Mouse (Mus musculus): ENCODE data around the gene Ints11. TPM values are rescaled to one million over a fixed set of nuclear protein-coding genes. Genes with fewer than 3 reads are reported as not detected.

Gene Ints11
- polyA plus RNA-seq, 1 experiment from 2014 or later, result 67.1 TPM

GRCm38 (mm10) chr4:155854991-155855390, 14.4 kb upstream of the Ints11 start:
- WGBS, result 92% methylated on average over 12 of the region's 12 CpGs
- H3K9me3 ChIP-seq (ENCODE audit: control insufficient read depth, low read length), result no peaks in the 10 kb centered on the region
- no peak overlapping the region for H3K4me2 ChIP-seq (ENCODE audit: low read depth, low read length)
- no peaks in the 10 kb centered on the region for H3K27me3 ChIP-seq (replicated peaks; ENCODE audit: control insufficient read depth, insufficient read depth, low read length)
- ATAC-seq, result no peak
- H3K36me3 ChIP-seq (ENCODE audit: control insufficient read depth, insufficient read depth, low read length), result peaks cover 31% of the 10 kb centered on the region
- H3K4me1 ChIP-seq (ENCODE audit: control insufficient read depth, insufficient read depth, low read length), result peaks cover 5% of the 10 kb centered on the region; the same call in 1 of the 2 replicates
- no peak overlapping the region for H3K9ac ChIP-seq (ENCODE audit: low read depth, low read length)
- H3K27ac ChIP-seq (ENCODE audit: low read length), result no peak overlapping the region
- no peak overlapping the region for H3K4me3 ChIP-seq (ENCODE audit: low read length)

GRCm38 (mm10) chr4:155856071-155856470, 13.3 kb upstream of the Ints11 start:
- H3K27ac ChIP-seq (ENCODE audit: low read length), result no peak overlapping the region
- peaks cover 31% of the 10 kb centered on the region for H3K36me3 ChIP-seq (ENCODE audit: control insufficient read depth, insufficient read depth, low read length)
- H3K9ac ChIP-seq (ENCODE audit: low read depth, low read length), result no peak overlapping the region
- H3K9me3 ChIP-seq (ENCODE audit: control insufficient read depth, low read length), result no peaks in the 10 kb centered on the region
- H3K4me1 ChIP-seq (ENCODE audit: control insufficient read depth, insufficient read depth, low read length), result no peaks in the 10 kb centered on the region
- no peaks in the 10 kb centered on the region for H3K27me3 ChIP-seq (replicated peaks; ENCODE audit: control insufficient read depth, insufficient read depth, low read length)
- WGBS, result 91% methylated on average over 12 of the region's 12 CpGs
- no peak overlapping the region for H3K4me3 ChIP-seq (ENCODE audit: low read length)
- no peak for ATAC-seq
- H3K4me2 ChIP-seq (ENCODE audit: low read depth, low read length), result no peak overlapping the region

GRCm38 (mm10) chr4:155856881-155857280, 12.5 kb upstream of the Ints11 start:
- Histone ChIP-seq H3K9me3 (ENCODE audit: control insufficient read depth, low read length) (no peaks in the 10 kb centered on the region), H3K4me3 (ENCODE audit: low read length) (no peak overlapping the region), H3K9ac (ENCODE audit: low read depth, low read length) (no peak overlapping the region), H3K36me3 (ENCODE audit: control insufficient read depth, insufficient read depth, low read length) (peaks cover 31% of the 10 kb centered on the region), H3K27me3 (replicated peaks; ENCODE audit: control insufficient read depth, insufficient read depth, low read length) (no peaks in the 10 kb centered on the region), H3K4me2 (ENCODE audit: low read depth, low read length) (no peak overlapping the region), H3K4me1 (ENCODE audit: control insufficient read depth, insufficient read depth, low read length) (no peaks in the 10 kb centered on the region), H3K27ac (ENCODE audit: low read length) (no peak overlapping the region)
- WGBS, result 89% methylated on average over 3 of the region's 3 CpGs
- ATAC-seq, result no peak

GRCm38 (mm10) chr4:155859318-155859717, 10.0 kb upstream of the Ints11 start:
- Histone ChIP-seq H3K9me3 (ENCODE audit: control insufficient read depth, low read length) (no peaks in the 10 kb centered on the region), H3K4me2 (ENCODE audit: low read depth, low read length) (no peak overlapping the region), H3K27me3 (replicated peaks; ENCODE audit: control insufficient read depth, insufficient read depth, low read length) (no peaks in the 10 kb centered on the region), H3K4me3 (ENCODE audit: low read length) (no peak overlapping the region), H3K36me3 (ENCODE audit: control insufficient read depth, insufficient read depth, low read length) (peaks cover 26% of the 10 kb centered on the region), H3K4me1 (ENCODE audit: control insufficient read depth, insufficient read depth, low read length) (no peaks in the 10 kb centered on the region), H3K9ac (ENCODE audit: low read depth, low read length) (no peak overlapping the region), H3K27ac (ENCODE audit: low read length) (no peak overlapping the region)
- WGBS, result 17% methylated on average over 13 of the region's 13 CpGs
- ATAC-seq, result peak; percentile 52

- Histone ChIP-seq H3K4me2 (ENCODE audit: low read depth, low read length) (no peak overlapping the region), H3K27ac (ENCODE audit: low read length) (no peak overlapping the region), H3K4me3 (ENCODE audit: low read length) (no peak overlapping the region), H3K9me3 (ENCODE audit: control insufficient read depth, low read length) (no peaks in the 10 kb centered on the region), H3K4me1 (ENCODE audit: control insufficient read depth, insufficient read depth, low read length) (no peaks in the 10 kb centered on the region), H3K9ac (ENCODE audit: low read depth, low read length) (no peak overlapping the region), H3K27me3 (replicated peaks; ENCODE audit: control insufficient read depth, insufficient read depth, low read length) (no peaks in the 10 kb centered on the region), H3K36me3 (ENCODE audit: control insufficient read depth, insufficient read depth, low read length) (peaks cover 14% of the 10 kb centered on the region)
- ATAC-seq, result no peak
- WGBS, result 88% methylated on average over 7 of the region's 7 CpGs
Measured at GRCm38 (mm10) chr4:155861787-155862186, 7.6 kb upstream of the Ints11 start.

- Histone ChIP-seq H3K4me2 (ENCODE audit: low read depth, low read length) (no peak within 1 kb of the TSS), H3K9ac (ENCODE audit: low read depth, low read length) (no peak within 1 kb of the TSS), H3K4me1 (ENCODE audit: control insufficient read depth, insufficient read depth, low read length) (0 out of 2 replicates have a peak, but pooled peaks cover under 1% of the 10 kb centered on the region), H3K27ac (ENCODE audit: low read length) (no peak within 1 kb of the TSS), H3K36me3 (ENCODE audit: control insufficient read depth, insufficient read depth, low read length) (peaks cover 10% of the 10 kb centered on the region), H3K9me3 (ENCODE audit: control insufficient read depth, low read length) (no peaks in the 10 kb centered on the region), H3K27me3 (replicated peaks; ENCODE audit: control insufficient read depth, insufficient read depth, low read length) (no peaks in the 10 kb centered on the region), H3K4me3 (ENCODE audit: low read length) (no peak within 1 kb of the TSS)
- no peak for ATAC-seq
- WGBS, result 77% methylated on average over 5 of the region's 5 CpGs
Measured at GRCm38 (mm10) chr4:155863001-155863400, 6.3 kb upstream of the Ints11 start, which contains the start of gene Tas1r3. Gene Tas1r3 (minus strand): TSS chr4:155863362.

- Histone ChIP-seq H3K9me3 (ENCODE audit: control insufficient read depth, low read length) (no peaks in the 10 kb centered on the region), H3K9ac (ENCODE audit: low read depth, low read length) (peak overlapping the region; percentile 77), H3K4me1 (ENCODE audit: control insufficient read depth, insufficient read depth, low read length) (peaks cover 18% of the 10 kb centered on the region), H3K36me3 (ENCODE audit: control insufficient read depth, insufficient read depth, low read length) (peaks cover 3% of the 10 kb centered on the region; the same call in 1 of the 2 replicates), H3K4me2 (ENCODE audit: low read depth, low read length) (peak overlapping the region; percentile 77), H3K27ac (ENCODE audit: low read length) (no peak overlapping the region), H3K4me3 (ENCODE audit: low read length) (peak overlapping the region; percentile 74), H3K27me3 (replicated peaks; ENCODE audit: control insufficient read depth, insufficient read depth, low read length) (no peaks in the 10 kb centered on the region)
- peak; percentile 72 for ATAC-seq
- WGBS, result 7% methylated on average over 22 of the region's 22 CpGs
Measured at GRCm38 (mm10) chr4:155868614-155869298, 590 bp upstream of the Ints11 start.

GRCm38 (mm10) chr4:155871404-155871803, 2.1 kb downstream of the Ints11 start:
- H3K4me3 ChIP-seq (ENCODE audit: low read length), result no peak overlapping the region
- 0 out of 2 replicates have a peak, but pooled peaks cover 1% of the 10 kb centered on the region for H3K36me3 ChIP-seq (ENCODE audit: control insufficient read depth, insufficient read depth, low read length)
- no peak overlapping the region for H3K9ac ChIP-seq (ENCODE audit: low read depth, low read length)
- WGBS, result 81% methylated on average over 7 of the region's 7 CpGs
- no peak overlapping the region for H3K27ac ChIP-seq (ENCODE audit: low read length)
- no peaks in the 10 kb centered on the region for H3K27me3 ChIP-seq (replicated peaks; ENCODE audit: control insufficient read depth, insufficient read depth, low read length)
- no peak overlapping the region for H3K4me2 ChIP-seq (ENCODE audit: low read depth, low read length)
- H3K9me3 ChIP-seq (ENCODE audit: control insufficient read depth, low read length), result no peaks in the 10 kb centered on the region
- no peak for ATAC-seq
- H3K4me1 ChIP-seq (ENCODE audit: control insufficient read depth, insufficient read depth, low read length), result peaks cover 18% of the 10 kb centered on the region

- Histone ChIP-seq H3K4me3 (ENCODE audit: low read length) (no peak overlapping the region), H3K27ac (ENCODE audit: low read length) (no peak overlapping the region), H3K9ac (ENCODE audit: low read depth, low read length) (no peak overlapping the region), H3K4me1 (ENCODE audit: control insufficient read depth, insufficient read depth, low read length) (no peaks in the 10 kb centered on the region), H3K36me3 (ENCODE audit: control insufficient read depth, insufficient read depth, low read length) (peaks cover 25% of the 10 kb centered on the region), H3K27me3 (replicated peaks; ENCODE audit: control insufficient read depth, insufficient read depth, low read length) (no peaks in the 10 kb centered on the region), H3K9me3 (ENCODE audit: control insufficient read depth, low read length) (no peaks in the 10 kb centered on the region), H3K4me2 (ENCODE audit: low read depth, low read length) (no peak overlapping the region)
- 73% methylated on average over 3 of the region's 3 CpGs for WGBS
- ATAC-seq, result no peak
Measured at GRCm38 (mm10) chr4:155883587-155883986, 14.2 kb downstream of the Ints11 start.

- peaks cover 10% of the 10 kb centered on the region for H3K4me1 ChIP-seq (ENCODE audit: control insufficient read depth, insufficient read depth, low read length)
- 93% methylated on average over 5 of the region's 5 CpGs for WGBS
- no peak overlapping the region for H3K4me3 ChIP-seq (ENCODE audit: low read length)
- H3K9ac ChIP-seq (ENCODE audit: low read depth, low read length), result no peak overlapping the region
- H3K27me3 ChIP-seq (replicated peaks; ENCODE audit: control insufficient read depth, insufficient read depth, low read length), result no peaks in the 10 kb centered on the region
- H3K27ac ChIP-seq (ENCODE audit: low read length), result no peak overlapping the region
- no peak for ATAC-seq
- no peaks in the 10 kb centered on the region for H3K9me3 ChIP-seq (ENCODE audit: control insufficient read depth, low read length)
- peaks cover 22% of the 10 kb centered on the region for H3K36me3 ChIP-seq (ENCODE audit: control insufficient read depth, insufficient read depth, low read length)
- H3K4me2 ChIP-seq (ENCODE audit: low read depth, low read length), result no peak overlapping the region
Measured at GRCm38 (mm10) chr4:155886330-155886729, 17.0 kb downstream of the Ints11 start.

Measured in intestine, embryonic 16.5 days (tissue).